Mouse (Mus musculus) cerebellum, postnatal 25 days (tissue): ENCODE data around the gene Cd163.

ENCODE experiments used
- DNase-seq, 2 experiments: peaks; one replicate each; pipeline ENCODE4 v3.0.0; 2021; ENCODE audit warnings: mixed read lengths in 2 of 2

The Cd163 gene

DNA sequence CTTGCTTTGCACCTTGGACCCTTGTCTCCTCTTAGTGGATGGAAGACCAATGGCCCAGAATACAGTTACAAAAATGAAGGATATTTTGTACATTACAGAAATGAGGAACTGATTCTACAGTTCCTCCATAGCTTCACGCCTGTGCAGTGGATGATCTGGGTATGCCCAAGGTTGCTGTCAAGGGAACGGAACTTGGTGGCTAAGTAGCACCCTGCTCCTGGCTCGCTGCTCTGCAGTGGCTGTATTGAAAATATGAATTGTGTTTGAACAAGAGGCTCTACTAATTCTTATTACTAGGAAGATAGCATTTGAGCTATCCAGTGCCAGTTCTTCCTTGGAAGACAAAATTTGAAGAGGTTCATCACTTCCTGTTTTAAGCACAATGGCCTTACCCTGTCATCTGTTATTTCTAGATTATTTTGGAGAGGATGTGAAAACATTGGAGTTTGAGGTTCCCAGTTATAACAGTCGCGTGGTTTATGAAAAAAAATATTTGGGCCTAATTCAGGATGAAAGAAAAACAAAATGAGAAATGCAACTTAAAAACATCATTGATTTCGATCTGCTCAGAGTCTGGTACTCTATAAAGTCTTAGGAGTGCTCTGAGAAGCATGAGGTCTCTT lies 69.2 kb downstream of the Cd163 start:
- DNase-seq: no peak

DNA sequence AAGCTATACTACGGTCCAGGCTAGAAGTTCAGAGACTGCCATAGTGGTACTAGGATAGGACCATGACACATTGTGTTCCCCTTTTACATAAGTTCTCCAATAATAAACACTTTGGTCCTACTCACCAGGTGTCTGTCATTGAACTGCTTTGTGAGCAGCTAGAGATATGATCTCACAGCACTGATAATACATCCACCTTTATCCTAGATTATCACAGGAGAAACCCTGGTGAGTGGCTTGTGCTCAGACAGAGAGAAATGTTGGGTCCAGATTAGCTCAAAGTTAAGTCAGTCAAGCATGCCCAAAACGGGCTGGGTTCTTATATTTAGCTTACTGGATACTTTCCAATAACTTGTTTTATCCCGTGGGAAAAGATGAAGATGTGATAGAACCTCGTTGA lies 70.2 kb downstream of the Cd163 start:
- DNase-seq: no peak

- no peak for DNase-seq
Measured at GRCm38 (mm10) chr6:124375435-124375884, 71.0 kb downstream of the Cd163 start.

GRCm38 (mm10) chr6:124376311-124376710 lies 71.9 kb downstream of the Cd163 start:
- no peak for DNase-seq

- no peak for DNase-seq
Measured at GRCm38 (mm10) chr6:124377494-124378255, 73.2 kb downstream of the Cd163 start.

GRCm38 (mm10) chr6:124379331-124379730 lies 74.9 kb downstream of the Cd163 start:
- peak; percentile 35 to 67 for DNase-seq
